Comparison of ENCODE assay signal across 10 mouse cellular contexts in genomic region chr16:17796519-17796918, GRCm38 (mm10). TPM values are rescaled to one million over a fixed set of nuclear protein-coding genes. Genes with fewer than 3 reads are reported as not detected.
DNase-seq lines count a peak whose midpoint lies in the region; ATAC-seq lines count a peak whose summit lies in the region.
"Had no signal": no experiment of that assay in that cellular context is flagged by ENCODE, and none has a peak within 500 bp of the region (broad histone marks: within the 10 kb centered on the region; RNA-seq: fewer than 3 reads in every experiment).

No protein-coding gene starts in this region.

- H3K27me3 ChIP-seq in heart, embryonic 13.5 days (replicated peaks), result peaks cover 60% of the 10 kb centered on the region
- H3K27me3 ChIP-seq in hindbrain, embryonic 15.5 days, result peaks cover 66% of the 10 kb centered on the region
- peaks cover 74% of the 10 kb centered on the region for H3K27me3 ChIP-seq in midbrain, embryonic 13.5 days

- no peaks in the 10 kb centered on the region for H3K9me3 ChIP-seq in heart, embryonic 13.5 days
- H3K9me3 ChIP-seq in hindbrain, embryonic 15.5 days, result no peaks in the 10 kb centered on the region
- H3K9me3 ChIP-seq in midbrain, embryonic 13.5 days, result no peaks in the 10 kb centered on the region

- no peak for DNase-seq in heart, adult 8-10 months (ENCODE audit: low spot score)
- DNase-seq in frontal cortex, postnatal 25 days (ENCODE audit: low spot score in 2 of 2), result no peak
- DNase-seq in retina, embryonic 14.5 days (ENCODE audit: low spot score), result no peak
- DNase-seq in gastrocnemius, postnatal 25 days, result no peak

- peaks cover 25% of the 10 kb centered on the region for H3K36me3 ChIP-seq in heart, embryonic 13.5 days
- H3K36me3 ChIP-seq in hindbrain, embryonic 15.5 days, result peaks cover 20% of the 10 kb centered on the region
- peaks cover 21% of the 10 kb centered on the region for H3K36me3 ChIP-seq in midbrain, embryonic 13.5 days

- no peak for ATAC-seq in heart, embryonic 13.5 days (ENCODE audit: extremely low read depth, insufficient number of reproducible peaks, low FRiP score, low TSS enrichment)
- no peak for ATAC-seq in hindbrain, embryonic 15.5 days (ENCODE audit: low FRiP score, low read depth)
- no peak for ATAC-seq in midbrain, embryonic 13.5 days

- peak overlapping the region; percentile 84 for H3K4me2 ChIP-seq in heart, embryonic 13.5 days
- peak overlapping the region; percentile 91 for H3K4me2 ChIP-seq in hindbrain, embryonic 15.5 days
- H3K4me2 ChIP-seq in midbrain, embryonic 13.5 days (replicated peaks), result peak overlapping the region; percentile 77

- peak overlapping the region; percentile 91 for H3K27ac ChIP-seq in heart, embryonic 13.5 days (replicated peaks)
- no peak overlapping the region for H3K27ac ChIP-seq in brown adipose tissue, adult 24 weeks (replicated peaks; ENCODE audit: low read depth, low read length)
- no peak overlapping the region for H3K27ac ChIP-seq in hindbrain, embryonic 15.5 days (replicated peaks)
- H3K27ac ChIP-seq in midbrain, embryonic 13.5 days, result no peak overlapping the region

- H3K4me3 ChIP-seq in heart, embryonic 13.5 days, result peak overlapping the region; percentile 74
- peak overlapping the region; percentile 44 for H3K4me3 ChIP-seq in brown adipose tissue, adult 24 weeks (ENCODE audit: insufficient read depth, low read depth, low read length)
- H3K4me3 ChIP-seq in hindbrain, embryonic 15.5 days, result peak overlapping the region; percentile 50
- H3K4me3 ChIP-seq in midbrain, embryonic 13.5 days (replicated peaks), result peak overlapping the region; percentile 46

- H3K4me1 ChIP-seq in heart, embryonic 13.5 days, result peaks cover 45% of the 10 kb centered on the region
- no peaks in the 10 kb centered on the region; the same call in 1 of the 2 replicates for H3K4me1 ChIP-seq in brown adipose tissue, adult 24 weeks (ENCODE audit: control insufficient read depth, insufficient read depth, insufficient read length, low read length)
- peaks cover 20% of the 10 kb centered on the region for H3K4me1 ChIP-seq in hindbrain, embryonic 15.5 days (replicated peaks)
- H3K4me1 ChIP-seq in midbrain, embryonic 13.5 days (replicated peaks), result peaks cover 22% of the 10 kb centered on the region

- peak overlapping the region; percentile 92 for H3K9ac ChIP-seq in heart, embryonic 13.5 days
- H3K9ac ChIP-seq in hindbrain, embryonic 15.5 days, result peak overlapping the region; percentile 55; the same call in 1 of the 2 replicates
- 0 out of 2 replicates have a peak overlapping the region, but pooled peaks have one; percentile 59 for H3K9ac ChIP-seq in midbrain, embryonic 13.5 days (replicated peaks)

RNA-seq across cellular contexts. Expression of gene Scarf2, which starts 0.6 kb away (rescaled TPM):
- 7.0 and 8.2 TPM in 2 replicates for polyA plus RNA-seq in heart, embryonic 13.5 days (2015; fragmentation: Nextera tagmentation; extraction: Ambion mirVana)
- 1 to 10 TPM; 3.3 to 5.2 (median 4.4) TPM for total RNA-seq in heart, adult 8-10 months (2022)
- polyA plus RNA-seq in brown adipose tissue, adult 24 weeks (2012; ENCODE audit: insufficient read depth, insufficient read length, missing spikeins), result 0.92 and 1.8 TPM in 2 replicates
- polyA plus RNA-seq in hindbrain, embryonic 15.5 days (2015; fragmentation: Nextera tagmentation; extraction: Ambion mirVana), result 2.0 and 2.3 TPM in 2 replicates
- 0.85 and 1.6 TPM in 2 replicates for polyA plus RNA-seq in midbrain, embryonic 13.5 days (2015; fragmentation: Nextera tagmentation; extraction: Ambion mirVana)
- 1 to 10 TPM; 4.7 to 5.4 TPM for total RNA-seq in gastrocnemius, postnatal 25 days (2021)
- total RNA-seq: neutrophil, adult 5-6 weeks had no signal

RNA-seq across cellular contexts. Expression of gene B830017H08Rik, which starts 36.4 kb away (rescaled TPM):
- not detected in 2 replicates for polyA plus RNA-seq in heart, embryonic 13.5 days (2015; fragmentation: Nextera tagmentation; extraction: Ambion mirVana)
- total RNA-seq in heart, adult 8-10 months (2022), result not detected
- polyA plus RNA-seq in brown adipose tissue, adult 24 weeks (2012; ENCODE audit: insufficient read depth, insufficient read length, missing spikeins), result not detected in 2 replicates
- polyA plus RNA-seq in hindbrain, embryonic 15.5 days (2015; fragmentation: Nextera tagmentation; extraction: Ambion mirVana), result 4.4 and 4.5 TPM in 2 replicates
- polyA plus RNA-seq in midbrain, embryonic 13.5 days (2015; fragmentation: Nextera tagmentation; extraction: Ambion mirVana), result 0.54 and 0.70 TPM in 2 replicates
- total RNA-seq in gastrocnemius, postnatal 25 days (2021), result not detected
- total RNA-seq: gastrocnemius, postnatal 36 days; neutrophil, adult 5-6 weeks had no signal

RNA-seq across cellular contexts. Expression of gene Klhl22, which starts 37.1 kb away (rescaled TPM):
- polyA plus RNA-seq in heart, embryonic 13.5 days (2015; fragmentation: Nextera tagmentation; extraction: Ambion mirVana), result 40.6 and 43.9 TPM in 2 replicates
- total RNA-seq in heart, adult 8-10 months (2022), result 10 to 100 TPM; 18.8 to 23.0 (median 19.4) TPM
- 10.2 and 19.0 TPM in 2 replicates for polyA plus RNA-seq in brown adipose tissue, adult 24 weeks (2012; ENCODE audit: insufficient read depth, insufficient read length, missing spikeins)
- polyA plus RNA-seq in hindbrain, embryonic 15.5 days (2015; fragmentation: Nextera tagmentation; extraction: Ambion mirVana), result 85.1 and 95.0 TPM in 2 replicates
- polyA plus RNA-seq in midbrain, embryonic 13.5 days (2015; fragmentation: Nextera tagmentation; extraction: Ambion mirVana), result 64.9 and 68.9 TPM in 2 replicates
- 10 to 100 TPM; 15.4 to 18.8 TPM for total RNA-seq in gastrocnemius, postnatal 25 days (2021)

RNA-seq across cellular contexts. Expression of gene Car15, which starts 41.6 kb away (rescaled TPM):
- 1.1 and 1.8 TPM in 2 replicates for polyA plus RNA-seq in heart, embryonic 13.5 days (2015; fragmentation: Nextera tagmentation; extraction: Ambion mirVana)
- total RNA-seq in heart, adult 8-10 months (2022), result 1 to 10 TPM; 1.3 to 2.3 (median 1.9) TPM
- 1.5 and 2.1 TPM in 2 replicates for polyA plus RNA-seq in brown adipose tissue, adult 24 weeks (2012; ENCODE audit: insufficient read depth, insufficient read length, missing spikeins)
- 3.1 and 5.4 TPM in 2 replicates for polyA plus RNA-seq in hindbrain, embryonic 15.5 days (2015; fragmentation: Nextera tagmentation; extraction: Ambion mirVana)
- 5.3 and 5.5 TPM in 2 replicates for polyA plus RNA-seq in midbrain, embryonic 13.5 days (2015; fragmentation: Nextera tagmentation; extraction: Ambion mirVana)
- total RNA-seq in gastrocnemius, postnatal 25 days (2021), result under 1 TPM; 0.79 to 0.88 TPM
